Mouse (Mus musculus): ENCODE measurements around the gene Fam222b. TPM values are rescaled to one million over a fixed set of nuclear protein-coding genes. Genes with fewer than 3 reads are reported as not detected.

Gene Fam222b
- total and polyA plus RNA-seq, 2 experiments from 2014 or later = 10.8 to 11.1 TPM

GRCm38 (mm10) chr11:78102958-78103747 lies 8.7 kb downstream of the Fam222b start:
- no peaks in the 10 kb centered on the region for H3K9me3 ChIP-seq (replicated peaks; ENCODE audit: control insufficient read depth, low read length)
- H3K36me3 ChIP-seq (replicated peaks; ENCODE audit: control insufficient read depth, insufficient read depth, low read length) = peaks cover 9% of the 10 kb centered on the region; the same call in 1 of the 2 replicates
- no peak overlapping the region for H3K4me2 ChIP-seq (ENCODE audit: low read depth, low read length)
- no peak for ATAC-seq (ENCODE audit: insufficient read depth, low read depth)
- no peaks in the 10 kb centered on the region for H3K27me3 ChIP-seq (ENCODE audit: control insufficient read depth, insufficient read depth, low read length)
- peak; percentile 10 for TF ChIP-seq CTCF (IDR thresholded peaks at IDR 0.05; ENCODE audit: low read depth)
- TF ChIP-seq EP300 (IDR thresholded peaks at IDR 0.05; ENCODE audit: low read depth) = no peak
- no peak overlapping the region for H3K4me3 ChIP-seq (ENCODE audit: low read depth, low read length)
- WGBS = 71% methylated on average over 5 of the region's 5 CpGs
- no peak for DNase-seq (ENCODE audit: low spot score)
- H3K4me1 ChIP-seq (ENCODE audit: control insufficient read depth, insufficient read depth) = peaks cover 13% of the 10 kb centered on the region; the same call in 1 of the 2 replicates
- no peak overlapping the region for H3K27ac ChIP-seq (ENCODE audit: low read depth)
- no peak overlapping the region for H3K9ac ChIP-seq (replicated peaks; ENCODE audit: low read depth, low read length)

GRCm38 (mm10) chr11:78104501-78104900 lies 10.0 kb downstream of the Fam222b start:
- 93% methylated on average over 5 of the region's 5 CpGs for WGBS

GRCm38 (mm10) chr11:78113616-78114015 lies 19.2 kb downstream of the Fam222b start:
- WGBS = 85% methylated on average over 2 of the region's 2 CpGs
- no peak overlapping the region for H3K9ac ChIP-seq (replicated peaks; ENCODE audit: low read depth, low read length)

More at GRCm38 (mm10) chr11:78104501-78104900, 10.0 kb downstream of the Fam222b start:
- no peaks in the 10 kb centered on the region for H3K27me3 ChIP-seq (ENCODE audit: control insufficient read depth, insufficient read depth, low read length)
- H3K4me2 ChIP-seq (ENCODE audit: low read depth, low read length) = no peak overlapping the region
- no peak overlapping the region for H3K4me3 ChIP-seq (ENCODE audit: low read depth, low read length)
- DNase-seq (ENCODE audit: low spot score) = no peak
- H3K9me3 ChIP-seq (replicated peaks; ENCODE audit: control insufficient read depth, low read length) = no peaks in the 10 kb centered on the region
- H3K4me1 ChIP-seq (ENCODE audit: control insufficient read depth, insufficient read depth) = peaks cover 11% of the 10 kb centered on the region; the same call in 1 of the 2 replicates
- H3K9ac ChIP-seq (replicated peaks; ENCODE audit: low read depth, low read length) = no peak overlapping the region
- no peak overlapping the region for H3K27ac ChIP-seq (ENCODE audit: low read depth)
- ATAC-seq (ENCODE audit: insufficient read depth, low read depth) = no peak
- TF ChIP-seq EP300 (IDR thresholded peaks at IDR 0.05; ENCODE audit: low read depth) = no peak
- TF ChIP-seq CTCF (IDR thresholded peaks at IDR 0.05; ENCODE audit: low read depth) = no peak
- peaks cover 9% of the 10 kb centered on the region; the same call in 1 of the 2 replicates for H3K36me3 ChIP-seq (replicated peaks; ENCODE audit: control insufficient read depth, insufficient read depth, low read length)

GRCm38 (mm10) chr11:78114676-78115366 lies 20.4 kb downstream of the Fam222b start:
- WGBS = 12% methylated on average over 19 of the region's 19 CpGs
- DNase-seq (ENCODE audit: low spot score) (no peak), ATAC-seq (ENCODE audit: insufficient read depth, low read depth) (no peak)
- peak overlapping the region; percentile 66 for H3K27ac ChIP-seq (ENCODE audit: low read depth)
- no peak for TF ChIP-seq EP300 (IDR thresholded peaks at IDR 0.05; ENCODE audit: low read depth)
- no peak for TF ChIP-seq CTCF (IDR thresholded peaks at IDR 0.05; ENCODE audit: low read depth)
- peaks cover 21% of the 10 kb centered on the region for H3K4me1 ChIP-seq (ENCODE audit: control insufficient read depth, insufficient read depth)
- H3K4me2 ChIP-seq (ENCODE audit: low read depth, low read length) = peak overlapping the region; percentile 71
- H3K9ac ChIP-seq (replicated peaks; ENCODE audit: low read depth, low read length) = peak overlapping the region; percentile 48; the same call in 1 of the 2 replicates
- no peaks in the 10 kb centered on the region for H3K27me3 ChIP-seq (ENCODE audit: control insufficient read depth, insufficient read depth, low read length)
- H3K9me3 ChIP-seq (replicated peaks; ENCODE audit: control insufficient read depth, low read length) = no peaks in the 10 kb centered on the region
- no peaks in the 10 kb centered on the region for H3K36me3 ChIP-seq (replicated peaks; ENCODE audit: control insufficient read depth, insufficient read depth, low read length)
- peak overlapping the region; percentile 65 for H3K4me3 ChIP-seq (ENCODE audit: low read depth, low read length)

More at GRCm38 (mm10) chr11:78113616-78114015, 19.2 kb downstream of the Fam222b start:
- no peaks in the 10 kb centered on the region for H3K27me3 ChIP-seq (ENCODE audit: control insufficient read depth, insufficient read depth, low read length)
- H3K4me3 ChIP-seq (ENCODE audit: low read depth, low read length) = no peak overlapping the region
- H3K4me2 ChIP-seq (ENCODE audit: low read depth, low read length) = no peak overlapping the region
- peaks cover 20% of the 10 kb centered on the region for H3K4me1 ChIP-seq (ENCODE audit: control insufficient read depth, insufficient read depth)
- no peaks in the 10 kb centered on the region for H3K36me3 ChIP-seq (replicated peaks; ENCODE audit: control insufficient read depth, insufficient read depth, low read length)
- ATAC-seq (ENCODE audit: insufficient read depth, low read depth) (no peak), DNase-seq (ENCODE audit: low spot score) (no peak)
- no peaks in the 10 kb centered on the region for H3K9me3 ChIP-seq (replicated peaks; ENCODE audit: control insufficient read depth, low read length)
- TF ChIP-seq CTCF (IDR thresholded peaks at IDR 0.05; ENCODE audit: low read depth) (no peak), EP300 (IDR thresholded peaks at IDR 0.05; ENCODE audit: low read depth) (no peak)
- no peak overlapping the region for H3K27ac ChIP-seq (ENCODE audit: low read depth)

- Histone ChIP-seq H3K27ac (ENCODE audit: low read depth) (peak overlapping the region; percentile 66), H3K4me3 (ENCODE audit: low read depth, low read length) (peak overlapping the region; percentile 65), H3K9me3 (replicated peaks; ENCODE audit: control insufficient read depth, low read length) (no peaks in the 10 kb centered on the region), H3K36me3 (replicated peaks; ENCODE audit: control insufficient read depth, insufficient read depth, low read length) (no peaks in the 10 kb centered on the region), H3K4me1 (ENCODE audit: control insufficient read depth, insufficient read depth) (peaks cover 29% of the 10 kb centered on the region), H3K4me2 (ENCODE audit: low read depth, low read length) (peak overlapping the region; percentile 71), H3K9ac (replicated peaks; ENCODE audit: low read depth, low read length) (peak overlapping the region; percentile 48), H3K27me3 (ENCODE audit: control insufficient read depth, insufficient read depth, low read length) (no peaks in the 10 kb centered on the region)
- WGBS = 2% methylated on average over 35 of the region's 37 CpGs
- DNase-seq (ENCODE audit: low spot score) = peak; percentile 96
- no peak for TF ChIP-seq CTCF (IDR thresholded peaks at IDR 0.05; ENCODE audit: low read depth)
- no peak for TF ChIP-seq EP300 (IDR thresholded peaks at IDR 0.05; ENCODE audit: low read depth)
- ATAC-seq (ENCODE audit: insufficient read depth, low read depth) = peak; percentile 100
Measured at GRCm38 (mm10) chr11:78115367-78116145, 21.1 kb downstream of the Fam222b start.
